Mouse (Mus musculus) cerebellum, adult 9-10 months (tissue): ENCODE results near the gene Chek1.

Experiments used
- DNase-seq: peaks from one replicate; pipeline ENCODE4 v3.0.0; 2022

Chek1 gene

GRCm38 (mm10) chr9:36727034-36727755 is at the start of gene Chek1:
TSS of gene Chek1 (minus strand) at chr9:36727065.
- DNase-seq: peak; percentile 15

GRCm38 (mm10) chr9:36769048-36769413 is 42.2 kb upstream of the Chek1 start:
- peak; percentile 31 for DNase-seq

GRCm38 (mm10) chr9:36768156-36769047 is 41.5 kb upstream of the Chek1 start:
- DNase-seq: peak; percentile 67

GRCm38 (mm10) chr9:36767203-36768143 is 40.6 kb upstream of the Chek1 start, which contains the start of gene Stt3a:
TSS of gene Stt3a (minus strand) at chr9:36767679.
- peak; percentile 99 for DNase-seq

GRCm38 (mm10) chr9:36764378-36764777 is 37.5 kb upstream of the Chek1 start:
- DNase-seq: no peak

GRCm38 (mm10) chr9:36726131-36727033 is 483 bp downstream of the Chek1 start:
- peak; percentile 92 for DNase-seq

- no peak for DNase-seq
Measured at GRCm38 (mm10) chr9:36716624-36717023, 10.2 kb downstream of the Chek1 start.

GRCm38 (mm10) chr9:36707304-36707703 is 19.6 kb downstream of the Chek1 start:
- DNase-seq: no peak

GRCm38 (mm10) chr9:36705923-36706322 is 20.9 kb downstream of the Chek1 start:
- no peak for DNase-seq

GRCm38 (mm10) chr9:36694276-36694675 is 32.6 kb downstream of the Chek1 start:
- DNase-seq: no peak

GRCm38 (mm10) chr9:36692920-36693319 is 33.9 kb downstream of the Chek1 start, which contains the start of gene Acrv1:
TSS of gene Acrv1 (plus strand) at chr9:36693220.
- DNase-seq: no peak

GRCm38 (mm10) chr9:36687329-36687728 is 39.5 kb downstream of the Chek1 start:
- DNase-seq: no peak

- DNase-seq: no peak
Measured at GRCm38 (mm10) chr9:36681424-36681823, 45.4 kb downstream of the Chek1 start.
